Mouse (Mus musculus) forebrain, postnatal 0 days (tissue): Measurements from ENCODE around the gene 2510009E07Rik. TPM values are rescaled to one million over a fixed set of nuclear protein-coding genes. Genes with fewer than 3 reads are reported as not detected.

ENCODE experiments used
- ATAC-seq: fragments of 200-750 bp; cut with Nextera tagmentation; 2 replicates; pipeline ENCODE4 v1.8.0; 2017; ENCODE audit warnings: mild to moderate bottlenecking, moderate library complexity
- DNase-seq: peaks from one replicate; pipeline ENCODE4 v3.0.0-alpha.2; 2015
- H3K27ac ChIP-seq: fragments of 300-500 bp; sonication (generic); 2 replicates; pipeline ENCODE4 v1.5.1; 2014; ENCODE audit warnings: low read depth, mild to moderate bottlenecking, antibody characterized with exemption, low read length, moderate library complexity, mixed read lengths
- H3K27me3 ChIP-seq: fragments of 300-500 bp; sonication (generic); 2 replicates; pipeline ENCODE4 v1.6.1; 2014; ENCODE audit warnings: mild to moderate bottlenecking, low read length, mixed read lengths; ENCODE audit not compliant: insufficient read depth
- H3K36me3 ChIP-seq: fragments of 300-500 bp; sonication (generic); 2 replicates; pipeline ENCODE4 v1.6.1; 2014; ENCODE audit warnings: mild to moderate bottlenecking, moderate library complexity; ENCODE audit not compliant: insufficient read depth
- H3K4me1 ChIP-seq: fragments of 300-500 bp; sonication (generic); 2 replicates; pipeline ENCODE4 v1.6.1; 2014; ENCODE audit warnings: antibody characterized with exemption; ENCODE audit not compliant: insufficient read depth
- H3K4me2 ChIP-seq: fragments of 300-500 bp; sonication (generic); 2 replicates; pipeline ENCODE4 v1.6.1; 2014; ENCODE audit warnings: low read depth, mild to moderate bottlenecking, moderate library complexity
- H3K4me3 ChIP-seq: fragments of 300-500 bp; sonication (generic); 2 replicates; pipeline ENCODE4 v1.5.1; 2014; ENCODE audit warnings: low read depth, low read length, mixed read lengths
- H3K9ac ChIP-seq: fragments of 300-500 bp; sonication (generic); 2 replicates; pipeline ENCODE4 v1.6.1; 2014; ENCODE audit warnings: mild to moderate bottlenecking
- H3K9me3 ChIP-seq: fragments of 300-500 bp; sonication (generic); 2 replicates; pipeline ENCODE4 v1.6.1; 2016; ENCODE audit warnings: low read length
- CTCF ChIP-seq: sonication (generic); IDR thresholded peaks from 2 replicates; pipeline ENCODE4 v1.5.1; 2016; ENCODE audit warnings: antibody characterized with exemption, control low read depth, low read depth
- WGBS: fragments of 180-500 bp; shearing (Covaris S2); extraction: QIAGEN DNeasy Blood & Tissue Kit; methylation state at CpG from one replicate; pipeline ENCODE4 v1.1.7; 2014; 5-methylcytosine and 5-hydroxymethylcytosine counted together
- polyA plus RNA-seq: library from polyadenylated mRNA; unstranded; fragments of >200 nt; fragmentation: Nextera tagmentation; extraction: Ambion mirVana; gene quantifications from 2 replicates; pipeline ENCODE4 v1.2.1, GENCODE M21; 2015
- total RNA-seq: library from RNA; depleted of rRNA; stranded (reverse); fragments of >200 nt; gene quantifications from 2 replicates; pipeline ENCODE4 v1.2.3, GENCODE M21; 2014; rRNA removed

2510009E07Rik gene
- total RNA-seq (37.0 and 37.6 TPM in 2 replicates), polyA plus RNA-seq (30.6 and 40.5 TPM in 2 replicates)

GRCm38 (mm10) chr16:21694463-21695241 lies at the start of gene 2510009E07Rik:
2510009E07Rik (minus strand) TSS chr16:21694665.
- Histone ChIP-seq H3K9ac (peak within 1 kb of the TSS; percentile 98), H3K4me3 (peak within 1 kb of the TSS; percentile 80), H3K27me3 (no peaks in the 10 kb centered on the region), H3K9me3 (no peaks in the 10 kb centered on the region), H3K4me1 (peaks cover 25% of the 10 kb centered on the region), H3K4me2 (peak within 1 kb of the TSS; percentile 95), H3K27ac (peak within 1 kb of the TSS; percentile 94), H3K36me3 (no peaks in the 10 kb centered on the region)
- WGBS: under 1% methylated on average over 52 of the region's 61 CpGs
- ATAC-seq (peak; percentile 90), DNase-seq (peak; percentile 95)
- peak; percentile 52 for TF ChIP-seq CTCF

DNA sequence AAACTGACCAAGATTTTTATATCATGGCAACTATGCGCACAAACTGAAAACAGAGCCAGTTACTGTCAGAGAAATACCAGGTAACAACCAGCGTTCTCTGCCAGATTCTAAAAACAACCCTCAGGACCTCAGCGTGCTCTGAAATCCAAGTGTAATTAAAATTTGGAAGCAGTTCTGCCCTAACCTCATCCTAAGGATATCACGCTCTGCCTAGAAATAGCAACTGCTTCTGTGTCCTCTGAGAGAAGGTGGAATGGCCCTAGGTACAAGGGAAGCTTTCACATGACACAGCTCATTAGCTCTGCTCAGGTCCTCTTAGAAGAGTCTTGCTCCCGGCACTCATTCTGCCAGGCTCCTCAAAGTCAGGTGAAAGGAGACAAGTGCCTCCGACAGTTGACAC lies 48.9 kb upstream of the 2510009E07Rik start:
- Histone ChIP-seq H3K4me1 (no peaks in the 10 kb centered on the region), H3K27ac (no peak overlapping the region), H3K4me3 (no peak overlapping the region), H3K9ac (no peak overlapping the region), H3K27me3 (no peaks in the 10 kb centered on the region), H3K4me2 (no peak overlapping the region), H3K36me3 (no peaks in the 10 kb centered on the region), H3K9me3 (no peaks in the 10 kb centered on the region)
- DNase-seq (no peak), ATAC-seq (no peak)
- 96% methylated on average over 6 of the region's 6 CpGs for WGBS
- TF ChIP-seq CTCF: no peak

DNA sequence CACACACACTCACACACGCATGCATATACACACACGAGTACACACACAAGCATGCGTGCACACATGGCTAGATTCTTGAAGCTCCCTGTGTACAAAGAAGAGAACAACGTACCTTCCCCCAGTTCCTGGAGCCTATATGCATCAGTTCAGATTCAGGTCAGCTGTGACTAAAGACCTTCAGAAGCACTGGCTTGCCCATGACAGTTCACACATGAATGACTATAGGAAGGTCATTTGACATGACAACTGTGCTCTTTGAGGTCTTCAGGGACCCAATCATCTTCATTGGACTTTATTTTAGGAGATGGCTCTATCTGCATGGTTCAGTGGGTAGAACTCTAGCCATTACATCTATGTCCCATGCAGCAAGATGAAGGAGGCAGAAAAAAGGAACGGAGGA lies 48.4 kb upstream of the 2510009E07Rik start:
- DNase-seq: no peak
- ATAC-seq: no peak
- WGBS: 95% methylated on average over 5 of the region's 5 CpGs
- no peaks in the 10 kb centered on the region for H3K27me3 ChIP-seq
- no peaks in the 10 kb centered on the region for H3K4me1 ChIP-seq
- no peak for TF ChIP-seq CTCF
- no peak overlapping the region for H3K4me3 ChIP-seq
- H3K36me3 ChIP-seq: no peaks in the 10 kb centered on the region
- H3K9me3 ChIP-seq: no peaks in the 10 kb centered on the region
- H3K27ac ChIP-seq: no peak overlapping the region
- H3K4me2 ChIP-seq: no peak overlapping the region
- H3K9ac ChIP-seq: no peak overlapping the region

DNA sequence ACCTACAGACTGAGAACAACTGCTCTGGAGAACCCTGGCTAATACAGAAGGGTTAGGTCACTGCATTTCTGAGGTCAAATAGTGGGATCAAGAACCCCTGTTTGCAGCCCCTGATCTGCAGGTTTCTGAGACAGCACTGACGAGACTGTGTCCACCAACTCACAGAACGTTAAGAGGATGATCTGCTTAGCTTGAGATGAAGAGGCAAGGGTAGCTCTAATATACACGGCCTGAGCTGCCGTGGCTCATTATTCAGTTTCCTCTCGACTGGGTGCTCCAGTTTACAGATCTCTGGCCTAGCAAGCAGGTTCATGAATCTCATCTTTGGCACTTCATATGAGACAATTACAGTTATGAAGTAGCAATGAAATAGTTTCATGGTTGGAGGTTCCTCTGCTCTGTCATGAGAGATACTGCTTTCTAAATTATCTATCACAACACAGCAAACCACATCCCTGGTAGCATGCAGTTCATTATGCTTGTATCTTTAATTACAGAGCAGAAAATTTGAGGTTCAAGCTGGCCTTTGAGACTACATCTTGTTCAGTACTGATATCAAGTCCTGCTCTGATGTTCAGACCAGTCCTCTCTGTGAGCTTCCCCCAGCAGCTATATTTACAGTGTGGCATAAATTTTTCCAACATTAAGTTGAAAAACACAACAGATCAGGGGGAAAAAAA lies 47.9 kb upstream of the 2510009E07Rik start:
- Histone ChIP-seq H3K4me1 (no peaks in the 10 kb centered on the region), H3K4me3 (no peak overlapping the region), H3K9ac (no peak overlapping the region), H3K4me2 (no peak overlapping the region), H3K27ac (no peak overlapping the region), H3K27me3 (no peaks in the 10 kb centered on the region), H3K9me3 (no peaks in the 10 kb centered on the region), H3K36me3 (no peaks in the 10 kb centered on the region)
- no peak for TF ChIP-seq CTCF
- ATAC-seq (no peak), DNase-seq (no peak)
- WGBS: 89% methylated on average over 5 of the region's 5 CpGs

GRCm38 (mm10) chr16:21741542-21741941 lies 47.1 kb upstream of the 2510009E07Rik start:
- Histone ChIP-seq H3K27me3 (no peaks in the 10 kb centered on the region), H3K36me3 (no peaks in the 10 kb centered on the region), H3K27ac (no peak overlapping the region), H3K4me3 (no peak overlapping the region), H3K9me3 (no peaks in the 10 kb centered on the region), H3K9ac (no peak overlapping the region), H3K4me1 (no peaks in the 10 kb centered on the region), H3K4me2 (no peak overlapping the region)
- 84% methylated on average over 3 of the region's 3 CpGs for WGBS
- DNase-seq: no peak
- no peak for ATAC-seq
- TF ChIP-seq CTCF: no peak

DNA sequence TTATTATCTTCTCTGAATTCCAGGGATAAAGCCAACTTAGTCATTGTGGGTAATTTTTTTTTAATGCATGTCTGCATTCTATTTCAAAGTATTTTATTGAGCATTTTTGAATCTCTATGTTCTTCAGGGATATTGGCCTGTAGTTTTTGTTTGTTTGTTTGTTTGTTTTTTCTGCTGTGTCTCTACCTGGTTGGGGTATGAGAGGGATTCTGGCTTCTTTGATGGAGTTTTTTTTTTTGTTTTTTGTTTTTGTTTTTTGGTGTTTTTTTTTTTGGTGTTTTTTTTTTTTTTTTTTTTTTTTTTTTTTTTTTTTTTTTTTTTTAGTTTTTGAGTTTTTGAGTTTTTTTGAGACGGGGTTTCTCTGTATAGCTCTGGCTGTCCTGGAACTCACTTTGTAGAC lies 41.2 kb upstream of the 2510009E07Rik start:
- WGBS: 100% methylated on average over 1 of the region's 1 CpGs
- no peak overlapping the region for H3K4me2 ChIP-seq
- no peaks in the 10 kb centered on the region for H3K9me3 ChIP-seq
- no peak for ATAC-seq
- no peak for DNase-seq
- no peak overlapping the region for H3K4me3 ChIP-seq
- H3K9ac ChIP-seq: no peak overlapping the region
- no peaks in the 10 kb centered on the region for H3K4me1 ChIP-seq
- no peak for TF ChIP-seq CTCF
- no peaks in the 10 kb centered on the region for H3K27me3 ChIP-seq
- H3K27ac ChIP-seq: no peak overlapping the region
- no peaks in the 10 kb centered on the region for H3K36me3 ChIP-seq

GRCm38 (mm10) chr16:21727897-21728364 lies 33.5 kb upstream of the 2510009E07Rik start:
- no peaks in the 10 kb centered on the region for H3K4me1 ChIP-seq
- no peaks in the 10 kb centered on the region for H3K36me3 ChIP-seq
- H3K27ac ChIP-seq: no peak overlapping the region
- peak overlapping the region; percentile 23; the same call in 1 of the 2 replicates for H3K9ac ChIP-seq
- TF ChIP-seq CTCF: peak; percentile 86
- peak overlapping the region; percentile 30 for H3K4me3 ChIP-seq
- peak; percentile 50; the same call in 1 of the 2 replicates for ATAC-seq
- no peaks in the 10 kb centered on the region for H3K9me3 ChIP-seq
- H3K4me2 ChIP-seq: peak overlapping the region; percentile 42
- 12% methylated on average over 10 of the region's 10 CpGs for WGBS
- H3K27me3 ChIP-seq: no peaks in the 10 kb centered on the region
- DNase-seq: peak; percentile 93
